Mouse (Mus musculus): ENCODE data around the gene Gdf3. TPM values are rescaled to one million over a fixed set of nuclear protein-coding genes. Genes with fewer than 3 reads are reported as not detected.

The Gdf3 gene
- total and polyA plus RNA-seq, 2 experiments = 0.05 TPM; not detected in 1

- peak; percentile 48 for DNase-seq (ENCODE audit: extremely low read depth, low read depth, low spot score)
- WGBS = 42% methylated on average over 3 of the region's 3 CpGs
- no peak overlapping the region for H3K9ac ChIP-seq (ENCODE audit: low read depth, low read length)
- H3K27ac ChIP-seq (replicated peaks; ENCODE audit: insufficient read depth, low read depth, low read length) = no peak overlapping the region
- H3K4me1 ChIP-seq (ENCODE audit: control insufficient read depth, insufficient read depth, low read length) = peaks cover 2% of the 10 kb centered on the region
- H3K27me3 ChIP-seq (ENCODE audit: control insufficient read depth, insufficient read depth, low read length) = no peaks in the 10 kb centered on the region
- no peak for TF ChIP-seq POLR2A (IDR thresholded peaks at IDR 0.05; ENCODE audit: extremely low read depth, insufficient read depth, low read length)
- peak; percentile 16; the same call in 1 of the 2 replicates for TF ChIP-seq CTCF (IDR thresholded peaks at IDR 0.05; ENCODE audit: low read depth, low read length)
- H3K4me3 ChIP-seq (ENCODE audit: insufficient read depth, low read depth, low read length) = no peak overlapping the region
- no peaks in the 10 kb centered on the region for H3K36me3 ChIP-seq (ENCODE audit: control insufficient read depth, insufficient read depth, low read length)
- no peaks in the 10 kb centered on the region for H3K79me2 ChIP-seq (ENCODE audit: control insufficient read depth, insufficient read depth, low read length)
These were observed 26.8 kb upstream of the Gdf3 start for GRCm38 (mm10) chr6:122636666-122637065.

GRCm38 (mm10) chr6:122635315-122635714, 25.4 kb upstream of the Gdf3 start:
- 67% methylated on average over 7 of the region's 7 CpGs for WGBS
- H3K4me3 ChIP-seq (ENCODE audit: insufficient read depth, low read depth, low read length) = no peak overlapping the region
- no peak overlapping the region for H3K9ac ChIP-seq (ENCODE audit: low read depth, low read length)
- peak; percentile 36 for DNase-seq (ENCODE audit: extremely low read depth, low read depth, low spot score)
- H3K79me2 ChIP-seq (ENCODE audit: control insufficient read depth, insufficient read depth, low read length) = no peaks in the 10 kb centered on the region
- TF ChIP-seq CTCF (IDR thresholded peaks at IDR 0.05; ENCODE audit: low read depth, low read length) = no peak
- no peak for TF ChIP-seq POLR2A (IDR thresholded peaks at IDR 0.05; ENCODE audit: extremely low read depth, insufficient read depth, low read length)
- no peak overlapping the region for H3K27ac ChIP-seq (replicated peaks; ENCODE audit: insufficient read depth, low read depth, low read length)
- H3K27me3 ChIP-seq (ENCODE audit: control insufficient read depth, insufficient read depth, low read length) = no peaks in the 10 kb centered on the region
- no peaks in the 10 kb centered on the region for H3K36me3 ChIP-seq (ENCODE audit: control insufficient read depth, insufficient read depth, low read length)
- H3K4me1 ChIP-seq (ENCODE audit: control insufficient read depth, insufficient read depth, low read length) = peaks cover 2% of the 10 kb centered on the region

- Histone ChIP-seq H3K79me2 (ENCODE audit: control insufficient read depth, insufficient read depth, low read length) (no peaks in the 10 kb centered on the region), H3K4me3 (ENCODE audit: insufficient read depth, low read depth, low read length) (no peak overlapping the region), H3K9ac (ENCODE audit: low read depth, low read length) (no peak overlapping the region), H3K27me3 (ENCODE audit: control insufficient read depth, insufficient read depth, low read length) (no peaks in the 10 kb centered on the region), H3K36me3 (ENCODE audit: control insufficient read depth, insufficient read depth, low read length) (no peaks in the 10 kb centered on the region), H3K4me1 (ENCODE audit: control insufficient read depth, insufficient read depth, low read length) (peaks cover 2% of the 10 kb centered on the region), H3K27ac (replicated peaks; ENCODE audit: insufficient read depth, low read depth, low read length) (no peak overlapping the region)
- WGBS = 31% methylated on average over 9 of the region's 9 CpGs
- no peak for TF ChIP-seq POLR2A (IDR thresholded peaks at IDR 0.05; ENCODE audit: extremely low read depth, insufficient read depth, low read length)
- TF ChIP-seq CTCF (IDR thresholded peaks at IDR 0.05; ENCODE audit: low read depth, low read length) = peak; percentile 74
- DNase-seq (ENCODE audit: extremely low read depth, low read depth, low spot score) = peak; percentile 41
These were observed 23.5 kb upstream of the Gdf3 start for GRCm38 (mm10) chr6:122633411-122633810.

- WGBS = 27% methylated on average over 20 of the region's 20 CpGs
- H3K4me1 ChIP-seq (ENCODE audit: control insufficient read depth, insufficient read depth, low read length) = peaks cover 5% of the 10 kb centered on the region
- TF ChIP-seq POLR2A (IDR thresholded peaks at IDR 0.05; ENCODE audit: extremely low read depth, insufficient read depth, low read length) = 0 out of 2 replicates have a peak, but pooled peaks have one; percentile 11
- TF ChIP-seq CTCF (IDR thresholded peaks at IDR 0.05; ENCODE audit: low read depth, low read length) = no peak
- no peaks in the 10 kb centered on the region for H3K27me3 ChIP-seq (ENCODE audit: control insufficient read depth, insufficient read depth, low read length)
- no peaks in the 10 kb centered on the region for H3K79me2 ChIP-seq (ENCODE audit: control insufficient read depth, insufficient read depth, low read length)
- peak; percentile 42 for DNase-seq (ENCODE audit: extremely low read depth, low read depth, low spot score)
- H3K4me3 ChIP-seq (ENCODE audit: insufficient read depth, low read depth, low read length) = peak overlapping the region; percentile 46
- H3K9ac ChIP-seq (ENCODE audit: low read depth, low read length) = peak overlapping the region; percentile 63
- no peak overlapping the region for H3K27ac ChIP-seq (replicated peaks; ENCODE audit: insufficient read depth, low read depth, low read length)
- no peaks in the 10 kb centered on the region for H3K36me3 ChIP-seq (ENCODE audit: control insufficient read depth, insufficient read depth, low read length)
These were observed 17.7 kb upstream of the Gdf3 start for GRCm38 (mm10) chr6:122627469-122628108.

GRCm38 (mm10) chr6:122626110-122626509, 16.2 kb upstream of the Gdf3 start, which contains the start of gene Dppa3:
Dppa3 (plus strand) TSS chr6:122626410.
- Histone ChIP-seq H3K36me3 (ENCODE audit: control insufficient read depth, insufficient read depth, low read length) (no peaks in the 10 kb centered on the region), H3K27me3 (ENCODE audit: control insufficient read depth, insufficient read depth, low read length) (no peaks in the 10 kb centered on the region), H3K79me2 (ENCODE audit: control insufficient read depth, insufficient read depth, low read length) (no peaks in the 10 kb centered on the region), H3K4me3 (ENCODE audit: insufficient read depth, low read depth, low read length) (no peak within 1 kb of the TSS), H3K4me1 (ENCODE audit: control insufficient read depth, insufficient read depth, low read length) (peaks cover 9% of the 10 kb centered on the region), H3K9ac (ENCODE audit: low read depth, low read length) (no peak within 1 kb of the TSS; the same call in 1 of the 2 replicates), H3K27ac (replicated peaks; ENCODE audit: insufficient read depth, low read depth, low read length) (0 out of 2 replicates have a peak within 1 kb of the TSS, but pooled peaks have one; percentile 41)
- DNase-seq (ENCODE audit: extremely low read depth, low read depth, low spot score) = no peak
- TF ChIP-seq CTCF (IDR thresholded peaks at IDR 0.05; ENCODE audit: low read depth, low read length) (no peak), POLR2A (IDR thresholded peaks at IDR 0.05; ENCODE audit: extremely low read depth, insufficient read depth, low read length) (no peak)
- 94% methylated on average over 8 of the region's 8 CpGs for WGBS

- DNase-seq (ENCODE audit: extremely low read depth, low read depth, low spot score) = peak; percentile 100
- Histone ChIP-seq H3K36me3 (ENCODE audit: control insufficient read depth, insufficient read depth, low read length) (no peaks in the 10 kb centered on the region), H3K9ac (ENCODE audit: low read depth, low read length) (no peak overlapping the region), H3K27me3 (ENCODE audit: control insufficient read depth, insufficient read depth, low read length) (no peaks in the 10 kb centered on the region), H3K4me3 (ENCODE audit: insufficient read depth, low read depth, low read length) (no peak overlapping the region), H3K27ac (replicated peaks; ENCODE audit: insufficient read depth, low read depth, low read length) (peak overlapping the region; percentile 87), H3K79me2 (ENCODE audit: control insufficient read depth, insufficient read depth, low read length) (no peaks in the 10 kb centered on the region), H3K4me1 (ENCODE audit: control insufficient read depth, insufficient read depth, low read length) (peaks cover 12% of the 10 kb centered on the region)
- 21% methylated on average over 4 of the region's 4 CpGs for WGBS
- TF ChIP-seq CTCF (IDR thresholded peaks at IDR 0.05; ENCODE audit: low read depth, low read length) = no peak
These were observed 15.3 kb upstream of the Gdf3 start for GRCm38 (mm10) chr6:122625156-122625555.
